Mouse (Mus musculus) testis, adult 2 months (tissue): ENCODE data around the gene Nfkb1. TPM values are rescaled to one million over a fixed set of nuclear protein-coding genes. Genes with fewer than 3 reads are reported as not detected.

Experiments used
- H3K27ac ChIP-seq: fragments of 200-500 bp; 2 replicates; pipeline ENCODE4 v1.5.1; 2012; ENCODE audit warnings: low read depth, low read length; ENCODE audit not compliant: control insufficient read depth, insufficient read depth
- H3K27me3 ChIP-seq: fragments of 200-500 bp; 2 replicates; pipeline ENCODE4 v1.6.1; 2012; ENCODE audit warnings: mild to moderate bottlenecking, low read length, moderate library complexity; ENCODE audit not compliant: control insufficient read depth, insufficient read depth
- H3K36me3 ChIP-seq: fragments of 200-500 bp; 2 replicates; pipeline ENCODE4 v1.6.1; 2012; ENCODE audit warnings: mild to moderate bottlenecking, low read length; ENCODE audit not compliant: control insufficient read depth, insufficient read depth
- H3K4me1 ChIP-seq: fragments of 200-500 bp; 2 replicates; pipeline ENCODE4 v1.6.1; 2012; ENCODE audit warnings: low read length; ENCODE audit not compliant: control insufficient read depth, insufficient read depth
- H3K4me3 ChIP-seq: fragments of 200-500 bp; 2 replicates; pipeline ENCODE4 v1.5.1; 2012; ENCODE audit warnings: low read depth, mild to moderate bottlenecking, low read length, moderate library complexity, mixed read lengths; ENCODE audit not compliant: control insufficient read depth
- CTCF ChIP-seq: fragments of 200-500 bp; IDR thresholded peaks from 2 replicates; pipeline ENCODE4 v1.5.1; 2012; ENCODE audit warnings: low read depth, mild to moderate bottlenecking, inconsistent platforms, low read length, moderate library complexity; ENCODE audit not compliant: control insufficient read depth, insufficient read depth, insufficient replicate concordance
- POLR2A ChIP-seq: fragments of 200-500 bp; IDR thresholded peaks from 2 replicates; pipeline ENCODE4 v1.6.1; 2012; ENCODE audit warnings: low read depth, mild to moderate bottlenecking, inconsistent platforms, low read length, moderate library complexity; ENCODE audit not compliant: control insufficient read depth
- polyA plus RNA-seq: library from polyadenylated mRNA; depleted of rRNA; stranded (reverse); fragments of >200 nt; gene quantifications from 2 replicates; pipeline ENCODE4 v1.2.3, GENCODE M21; 2012; rRNA removed

Nfkb1 gene
- polyA plus RNA-seq, 1 experiment = 13.4 TPM

- Histone ChIP-seq H3K36me3 (no peaks in the 10 kb centered on the region), H3K4me3 (no peak overlapping the region), H3K4me1 (no peaks in the 10 kb centered on the region), H3K27ac (no peak overlapping the region), H3K27me3 (no peaks in the 10 kb centered on the region)
- TF ChIP-seq CTCF (no peak), POLR2A (no peak)
Observed at GRCm38 (mm10) chr3:135556052-135556587, 135.2 kb downstream of the Nfkb1 start.

- no peak overlapping the region for H3K4me3 ChIP-seq
- H3K27me3 ChIP-seq = no peaks in the 10 kb centered on the region
- no peaks in the 10 kb centered on the region for H3K36me3 ChIP-seq
- TF ChIP-seq CTCF (no peak), POLR2A (no peak)
- no peak overlapping the region for H3K27ac ChIP-seq
- H3K4me1 ChIP-seq = no peaks in the 10 kb centered on the region
Observed at GRCm38 (mm10) chr3:135555192-135555591, 136.2 kb downstream of the Nfkb1 start.

GRCm38 (mm10) chr3:135552874-135553273 lies 138.5 kb downstream of the Nfkb1 start:
- TF ChIP-seq CTCF = no peak
- no peak for TF ChIP-seq POLR2A
- H3K4me1 ChIP-seq = no peaks in the 10 kb centered on the region
- no peaks in the 10 kb centered on the region for H3K27me3 ChIP-seq
- no peak overlapping the region for H3K4me3 ChIP-seq
- H3K27ac ChIP-seq = no peak overlapping the region
- no peaks in the 10 kb centered on the region for H3K36me3 ChIP-seq

- Histone ChIP-seq H3K27me3 (no peaks in the 10 kb centered on the region), H3K36me3 (no peaks in the 10 kb centered on the region), H3K4me3 (no peak overlapping the region), H3K27ac (no peak overlapping the region), H3K4me1 (no peaks in the 10 kb centered on the region)
- TF ChIP-seq POLR2A (no peak), CTCF (no peak)
Observed at GRCm38 (mm10) chr3:135547298-135547697, 144.0 kb downstream of the Nfkb1 start.

GRCm38 (mm10) chr3:135546212-135546923 lies 145.0 kb downstream of the Nfkb1 start:
- Histone ChIP-seq H3K4me1 (no peaks in the 10 kb centered on the region), H3K27me3 (no peaks in the 10 kb centered on the region), H3K36me3 (no peaks in the 10 kb centered on the region), H3K4me3 (no peak overlapping the region), H3K27ac (no peak overlapping the region)
- TF ChIP-seq POLR2A (no peak), CTCF (no peak)

Other genes starting within 250 kb of the Nfkb1 start
- 5.6 and 8.5 TPM in 2 replicates for gene Manba, start 205.9 kb downstream of the Nfkb1 start, polyA plus RNA-seq
- gene Slc39a8, start 133.7 kb upstream of the Nfkb1 start, polyA plus RNA-seq = 18.8 and 21.2 TPM in 2 replicates